Mouse (Mus musculus) heart, adult 8-10 months (tissue): ENCODE measurements at regions not wholly inside any gene's neighbourhood (a gene's known extent, or its start where the extent isn't known, plus 50 kb on each side); places are given as distances from the start of the nearest gene placed in this dataset.

ENCODE experiments used
- DNase-seq: peaks from one replicate; pipeline ENCODE4 v3.0.0; 2022; ENCODE audit warnings: low spot score

DNA sequence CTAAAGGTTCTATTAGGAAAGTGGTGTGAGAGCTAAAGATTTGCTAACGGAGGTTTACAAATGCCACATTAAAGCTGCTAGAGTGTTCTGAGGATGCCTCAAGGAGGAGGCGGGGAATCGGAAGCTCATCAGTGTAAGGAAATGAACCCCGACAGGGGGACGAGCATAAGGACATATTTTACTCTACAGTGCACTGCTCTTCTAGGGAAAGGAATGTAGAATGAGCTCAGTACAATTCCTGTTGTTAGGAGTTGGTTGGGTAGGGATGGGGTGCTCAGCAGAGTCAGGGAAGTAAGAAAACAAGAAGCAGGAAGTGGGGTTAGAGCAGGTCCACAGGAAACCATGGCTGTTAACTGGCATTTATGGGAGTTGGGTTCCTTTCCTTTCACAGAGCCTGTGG, 54.6 kb downstream of the Mex3b start:
- DNase-seq: no peak

DNA sequence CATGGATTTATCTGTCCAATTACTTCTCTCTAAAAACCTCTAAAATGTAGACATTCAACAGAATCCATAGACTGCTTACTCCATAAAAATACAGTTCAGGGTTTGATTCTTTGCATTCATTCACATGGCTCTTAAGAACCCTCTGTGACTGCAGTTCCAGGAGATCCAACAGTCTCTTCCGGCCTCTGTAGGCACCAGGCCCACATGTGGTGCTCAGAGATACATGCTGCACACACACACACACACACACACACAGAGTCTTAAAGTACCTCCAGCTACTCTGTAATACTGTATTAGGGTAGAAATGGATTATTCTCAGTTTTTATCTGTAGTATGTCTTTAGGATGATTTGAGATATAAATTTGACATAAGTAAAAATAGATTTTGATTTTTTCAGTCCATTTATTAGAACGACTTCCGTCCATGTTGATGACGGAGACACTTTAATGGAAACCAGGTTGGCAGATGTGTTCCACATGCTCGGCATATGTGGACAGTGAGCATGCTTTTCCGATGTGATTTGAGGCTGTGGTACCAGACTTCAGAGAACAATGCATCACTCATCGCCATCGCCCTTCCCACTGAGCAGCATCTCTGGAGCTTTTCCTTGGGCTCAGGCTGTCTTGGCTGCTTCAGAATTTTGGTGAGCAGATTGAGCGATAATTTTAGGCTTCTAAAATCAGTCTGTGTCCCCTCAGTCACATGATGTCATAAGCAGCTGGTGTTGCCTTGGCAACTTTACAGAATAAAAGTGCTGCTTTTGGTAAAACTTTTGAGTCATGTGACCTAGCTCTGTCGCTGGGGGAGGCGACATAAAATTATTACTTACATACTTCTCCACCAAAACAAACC, 56.3 kb downstream of the Mex3b start:
- peak; percentile 25 for DNase-seq

GRCm38 (mm10) chr7:82924092-82924491, 57.0 kb downstream of the Mex3b start:
- no peak for DNase-seq

DNA sequence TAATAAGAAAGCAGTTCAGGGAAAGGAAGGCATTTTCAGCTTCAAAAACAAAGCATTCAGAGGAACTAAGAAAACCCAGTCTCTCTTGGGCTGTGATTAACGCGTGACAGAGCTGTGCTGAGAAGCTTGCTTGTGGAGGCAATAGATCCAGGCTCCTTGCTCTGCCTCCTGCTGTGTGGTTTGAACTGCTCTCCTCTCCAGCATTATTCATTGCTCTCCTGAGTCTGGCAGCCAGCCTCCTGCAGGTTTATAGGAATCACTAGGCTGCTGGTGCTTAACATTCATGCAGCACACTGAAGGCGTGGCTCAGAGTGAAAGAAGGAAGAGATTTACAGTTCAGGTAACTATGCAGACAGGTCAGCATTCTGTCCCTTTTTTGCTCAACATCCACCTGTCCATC, 71.2 kb downstream of the Mex3b start:
- no peak for DNase-seq

GRCm38 (mm10) chr7:82939536-82939935, 72.4 kb downstream of the Mex3b start:
- DNase-seq: no peak

- DNase-seq: no peak
Measured at GRCm38 (mm10) chr7:82943376-82943775, 76.2 kb downstream of the Mex3b start.

DNA sequence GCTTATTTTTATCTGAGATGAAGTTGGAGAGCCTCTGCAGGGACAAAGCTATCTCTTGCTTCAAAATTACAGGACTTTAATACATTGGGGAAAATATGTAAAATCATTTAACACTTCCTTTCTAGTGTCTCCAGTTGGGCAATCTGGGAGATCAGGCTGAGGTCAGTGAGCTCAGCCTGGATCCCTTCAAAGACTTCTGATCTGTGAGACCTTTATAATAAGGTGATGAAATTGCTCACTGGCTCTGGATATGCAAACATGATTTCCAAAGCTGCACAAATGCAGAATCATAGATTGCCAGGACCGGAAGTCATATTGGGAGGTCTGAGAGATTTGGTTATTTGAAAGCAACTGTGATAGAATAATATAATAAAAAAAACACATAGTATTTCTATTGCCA, 76.7 kb downstream of the Mex3b start:
- DNase-seq: no peak

DNA sequence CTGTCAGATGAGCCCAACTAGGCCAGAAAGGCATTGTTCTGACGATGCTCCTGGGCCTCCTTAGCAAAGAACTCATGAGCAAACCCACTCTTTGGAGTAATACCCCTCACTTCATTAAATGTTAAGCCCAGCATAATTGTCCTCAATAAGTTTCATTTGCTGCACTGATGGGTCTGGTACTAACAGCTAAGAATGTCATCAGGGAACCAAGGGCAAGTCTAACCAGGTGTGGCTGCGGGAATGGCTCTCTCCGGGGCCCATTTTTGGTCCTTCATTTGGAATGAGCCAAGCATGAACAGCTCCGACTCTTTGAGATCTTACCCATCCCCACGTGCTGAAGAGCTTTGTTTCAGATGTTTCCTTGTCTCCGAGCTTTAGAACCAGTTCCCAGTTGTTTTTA, 82.2 kb downstream of the Mex3b start:
- no peak for DNase-seq

DNA sequence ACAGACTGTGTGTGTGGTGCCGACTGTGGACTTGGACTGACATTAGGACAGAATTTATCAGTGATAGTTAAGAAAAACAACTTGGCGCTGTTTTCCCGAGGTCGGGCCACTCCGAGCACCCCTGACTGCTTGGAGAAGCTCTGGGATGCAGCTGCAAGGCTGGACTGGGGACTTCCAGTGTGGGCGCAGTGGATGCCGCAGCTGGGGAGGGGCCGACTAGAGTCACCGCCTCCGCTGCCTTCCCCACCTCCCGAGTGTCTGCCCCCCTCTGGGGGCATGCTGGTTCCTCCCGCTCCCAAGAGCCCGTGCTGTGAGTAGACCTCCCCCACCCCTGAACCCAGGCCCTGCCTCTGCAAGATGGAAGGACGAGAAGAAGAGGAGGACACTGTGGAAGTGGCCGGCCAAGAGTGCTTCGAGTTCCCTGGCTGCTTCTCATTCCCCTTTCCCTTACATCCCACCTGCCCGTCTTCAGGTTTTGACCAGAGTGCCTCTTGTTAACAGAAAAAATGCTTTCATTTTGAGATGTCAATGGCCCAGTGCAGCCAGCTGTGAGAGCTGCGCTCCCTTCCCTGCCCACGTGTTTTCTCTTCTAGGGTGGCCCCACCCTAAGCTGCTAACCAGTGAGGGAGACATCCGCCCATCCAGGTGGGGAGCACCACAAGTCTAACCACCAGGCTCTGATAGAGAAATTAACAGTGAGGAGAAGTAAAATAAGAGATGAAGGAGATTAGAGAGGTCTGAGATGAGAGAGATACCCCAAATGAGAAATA, 90.3 kb downstream of the Mex3b start:
- DNase-seq: no peak

DNA sequence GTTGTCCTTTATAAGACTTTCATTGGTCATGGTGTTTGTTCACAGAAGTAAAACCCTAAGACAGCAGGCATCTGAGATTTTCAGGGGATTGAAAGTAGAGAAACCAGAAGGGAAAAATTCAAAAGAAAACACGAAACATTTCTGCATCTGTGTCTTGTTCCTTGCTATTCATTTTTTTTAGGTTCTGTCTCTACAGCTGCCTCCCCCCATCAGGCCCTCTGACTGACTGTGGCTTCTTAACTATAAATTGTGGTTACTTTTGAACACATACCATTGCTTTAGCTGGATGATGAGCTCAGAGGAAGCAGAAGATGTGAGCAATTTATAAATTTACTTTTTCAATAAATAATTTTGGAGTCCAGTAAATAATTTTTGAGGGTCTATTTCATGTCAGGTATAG, 103.5 kb downstream of the Mex3b start:
- no peak for DNase-seq

- DNase-seq: no peak
Measured at GRCm38 (mm10) chr7:82971244-82971643, 104.1 kb downstream of the Mex3b start.

- no peak for DNase-seq
Measured at GRCm38 (mm10) chr7:82972214-82973006, 105.3 kb downstream of the Mex3b start.

DNA sequence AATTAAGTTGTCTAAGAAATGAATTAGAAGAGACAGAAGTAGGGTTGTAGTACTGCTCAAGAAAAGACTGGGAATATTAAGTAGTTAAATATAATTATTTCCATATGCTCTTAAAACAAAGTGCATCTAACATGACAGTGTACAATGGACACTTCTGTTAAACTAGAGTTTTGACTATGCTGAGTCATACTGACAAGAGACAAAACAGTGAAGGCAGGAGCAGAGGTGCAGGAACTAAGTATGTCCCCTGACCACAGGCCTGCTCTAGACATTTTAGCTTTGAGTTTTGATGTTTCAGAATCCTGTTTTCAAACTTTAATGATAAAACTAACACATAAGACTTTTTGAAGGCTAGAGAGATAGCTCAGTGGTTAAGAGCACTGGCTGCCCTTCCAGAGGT, 123.6 kb downstream of the Mex3b start:
- DNase-seq: no peak

DNA sequence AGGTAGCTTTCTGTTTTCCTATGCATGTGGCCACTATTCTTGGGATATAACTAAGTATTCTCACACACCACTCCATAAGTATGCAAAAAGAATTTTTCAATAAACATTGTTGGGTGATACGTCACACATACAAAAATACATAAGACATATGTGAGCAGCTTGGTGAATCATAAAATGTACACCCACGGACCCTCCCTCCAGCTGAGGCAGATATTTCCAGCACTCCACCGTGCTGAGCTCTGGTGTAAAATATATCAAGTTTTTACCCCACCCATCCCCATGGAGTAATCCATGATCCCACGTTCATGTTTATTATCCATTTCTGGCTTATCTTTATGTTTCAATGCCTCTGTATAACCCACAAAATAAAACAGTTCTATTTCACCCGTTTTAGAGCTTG, 126.0 kb downstream of the Mex3b start:
- DNase-seq: no peak

GRCm38 (mm10) chr7:82998848-82999247, 131.7 kb downstream of the Mex3b start:
- no peak for DNase-seq

GRCm38 (mm10) chr7:83007540-83007939, 140.4 kb downstream of the Mex3b start:
- DNase-seq: no peak

DNA sequence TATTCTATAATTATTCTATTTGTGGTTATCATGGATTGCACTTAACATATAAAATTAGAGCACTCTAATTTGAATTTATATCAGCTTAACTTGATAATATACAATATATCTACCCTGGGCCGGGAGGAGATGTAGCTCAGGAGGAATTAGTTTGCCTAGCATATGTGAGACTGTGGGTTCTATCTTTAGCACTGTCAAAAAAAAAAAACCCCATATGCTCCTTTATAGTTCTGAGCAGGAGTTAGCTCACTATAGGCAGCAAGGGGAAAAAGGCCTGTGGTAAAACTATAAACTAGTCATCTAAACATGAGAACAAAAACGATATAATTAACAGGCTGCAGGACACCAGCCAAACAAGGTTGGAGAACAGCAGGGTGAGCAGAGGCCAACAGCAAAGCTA, 145.0 kb downstream of the Mex3b start:
- DNase-seq: no peak

- DNase-seq: no peak
Measured at GRCm38 (mm10) chr7:83014725-83015690, 147.9 kb downstream of the Mex3b start.

GRCm38 (mm10) chr7:83015756-83016155, 148.6 kb downstream of the Mex3b start:
- DNase-seq: no peak

DNA sequence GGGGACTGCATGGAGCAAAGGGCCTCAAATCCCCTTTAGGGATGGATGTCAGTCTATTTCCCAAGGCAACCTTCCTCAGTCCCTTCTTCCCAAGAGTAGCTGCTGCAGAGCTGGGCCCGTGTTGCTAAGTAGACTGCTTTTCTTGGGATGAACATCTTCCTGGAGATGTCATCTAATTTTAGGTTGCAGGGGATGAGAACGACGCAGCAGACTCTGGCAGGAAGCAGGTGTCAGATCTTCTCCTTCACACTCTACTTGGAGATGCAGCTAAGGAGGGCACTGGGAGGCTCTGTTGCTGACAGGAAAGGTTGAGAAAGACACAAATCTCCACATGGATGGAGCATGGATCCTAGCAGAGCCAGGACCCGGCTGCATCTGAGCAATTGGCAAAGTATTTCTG, 149.4 kb downstream of the Mex3b start:
- no peak for DNase-seq

- DNase-seq: no peak
Measured at GRCm38 (mm10) chr7:83020584-83020983, 153.5 kb downstream of the Mex3b start.
